Mouse (Mus musculus) liver, postnatal 0 days (tissue): ENCODE measurements around the gene Fignl1.

Source experiments
- CTCF ChIP-seq: sonication (generic); IDR thresholded peaks from 2 replicates; pipeline ENCODE4 v1.5.1; 2016; ENCODE audit warnings: antibody characterized with exemption, low read depth
- EP300 ChIP-seq: IDR thresholded peaks from 2 replicates; pipeline ENCODE4 v1.6.1; 2016; ENCODE audit warnings: antibody characterized with exemption, low read depth, mild to moderate bottlenecking

- no peak for TF ChIP-seq CTCF
- peak; percentile 80 for TF ChIP-seq EP300
These were observed 26.6 kb upstream of the Fignl1 start for GRCm38 (mm10) chr11:11835361-11835760.
